Mouse (Mus musculus) heart, embryonic 10.5 days (tissue): ENCODE results near the gene Cdon. TPM values are rescaled to one million over a fixed set of nuclear protein-coding genes. Genes with fewer than 3 reads are reported as not detected.

ENCODE experiments used
- DNase-seq: peaks from one replicate; pipeline ENCODE4 v3.0.0-alpha.2; 2017; ENCODE audit warnings: low spot score
- H3K27ac ChIP-seq: fragments of 300-500 bp; sonication (generic); 2 replicates; pipeline ENCODE4 v1.5.1; 2016; ENCODE audit warnings: mild to moderate bottlenecking
- H3K27me3 ChIP-seq: fragments of 300-500 bp; sonication (generic); 2 replicates; pipeline ENCODE4 v1.6.1; 2016; ENCODE audit warnings: mild to moderate bottlenecking; ENCODE audit not compliant: poor library complexity, insufficient read depth, severe bottlenecking
- H3K36me3 ChIP-seq: fragments of 300-500 bp; sonication (generic); 2 replicates; pipeline ENCODE4 v1.6.1; 2016; ENCODE audit warnings: mild to moderate bottlenecking, moderate library complexity
- H3K4me1 ChIP-seq: fragments of 300-500 bp; sonication (generic); 2 replicates; pipeline ENCODE4 v1.6.1; 2016; ENCODE audit warnings: mild to moderate bottlenecking
- H3K4me3 ChIP-seq: fragments of 300-500 bp; sonication (generic); 2 replicates; pipeline ENCODE4 v1.5.1; 2016; ENCODE audit warnings: mild to moderate bottlenecking, moderate library complexity
- H3K9me3 ChIP-seq: fragments of 300-500 bp; sonication (generic); 2 replicates; pipeline ENCODE4 v1.6.1; 2016; ENCODE audit warnings: mild to moderate bottlenecking, moderate library complexity
- WGBS: fragments of 180-500 bp; shearing (Covaris S2); methylation state at CpG from one replicate; pipeline ENCODE4 v1.1.7; 2016; 5-methylcytosine and 5-hydroxymethylcytosine counted together
- polyA plus RNA-seq: library from polyadenylated mRNA; unstranded; fragments of >200 nt; fragmentation: Nextera tagmentation; extraction: Ambion mirVana; gene quantifications from 2 replicates; pipeline ENCODE4 v1.2.1, GENCODE M21; 2016

Cdon gene
- polyA plus RNA-seq = 4.0 and 6.2 TPM in 2 replicates

DNA sequence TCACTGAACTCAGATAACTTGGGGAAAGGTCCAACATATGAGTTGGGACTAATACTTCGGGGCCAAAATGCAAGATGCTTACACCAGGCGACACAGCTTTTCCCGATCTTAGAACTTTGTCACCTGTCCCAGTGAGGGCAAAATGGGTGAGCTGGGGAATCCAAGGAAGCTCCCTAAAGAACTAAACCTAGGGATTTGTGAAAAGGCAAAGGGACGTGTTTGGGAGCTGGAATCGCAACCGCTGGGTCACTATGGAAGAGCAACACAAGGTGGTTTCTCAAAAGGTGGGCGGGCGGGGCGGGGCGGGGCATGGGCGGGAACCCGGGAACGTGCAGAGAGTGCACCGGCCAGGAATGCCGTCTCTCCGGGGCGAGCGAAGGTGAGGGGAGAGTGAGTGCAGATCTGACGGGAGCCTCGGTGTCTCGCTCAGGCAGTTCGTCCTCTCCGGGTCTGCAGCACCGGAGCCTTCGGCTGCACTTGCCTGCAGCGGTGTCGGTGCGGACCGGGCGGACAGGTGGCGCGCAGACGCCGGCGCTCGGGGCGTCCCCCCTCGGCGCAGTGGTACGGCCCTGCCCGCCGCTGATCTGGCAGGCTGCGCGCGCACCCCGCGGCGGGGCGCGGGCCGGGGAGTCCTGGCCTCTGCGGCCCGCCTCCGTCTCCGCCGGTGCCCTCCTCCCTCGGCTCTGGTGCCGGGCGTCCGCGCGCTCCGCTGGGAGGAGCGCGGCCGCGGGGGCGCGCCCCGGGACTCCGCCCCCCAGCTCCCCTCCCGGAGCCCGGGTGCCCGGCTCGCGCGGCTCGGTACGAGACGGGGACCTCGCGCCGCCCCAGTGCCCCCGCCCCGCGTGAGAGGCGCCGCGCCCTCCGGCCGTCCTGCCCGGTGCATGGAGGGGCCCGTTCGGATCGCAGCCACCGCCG, at the start of gene Cdon:
Gene Cdon, plus strand, starts transcription at position 324 of the 915 bp plus-strand sequence.
- no peaks in the 10 kb centered on the region for H3K9me3 ChIP-seq
- H3K27me3 ChIP-seq = no peaks in the 10 kb centered on the region
- peak within 1 kb of the TSS; percentile 94 for H3K4me3 ChIP-seq
- H3K36me3 ChIP-seq = no peaks in the 10 kb centered on the region
- WGBS = under 1% methylated on average over 92 of the region's 97 CpGs
- peak; percentile 93 for DNase-seq
- peak within 1 kb of the TSS; percentile 99 for H3K27ac ChIP-seq
- H3K4me1 ChIP-seq = peaks cover 23% of the 10 kb centered on the region

DNA sequence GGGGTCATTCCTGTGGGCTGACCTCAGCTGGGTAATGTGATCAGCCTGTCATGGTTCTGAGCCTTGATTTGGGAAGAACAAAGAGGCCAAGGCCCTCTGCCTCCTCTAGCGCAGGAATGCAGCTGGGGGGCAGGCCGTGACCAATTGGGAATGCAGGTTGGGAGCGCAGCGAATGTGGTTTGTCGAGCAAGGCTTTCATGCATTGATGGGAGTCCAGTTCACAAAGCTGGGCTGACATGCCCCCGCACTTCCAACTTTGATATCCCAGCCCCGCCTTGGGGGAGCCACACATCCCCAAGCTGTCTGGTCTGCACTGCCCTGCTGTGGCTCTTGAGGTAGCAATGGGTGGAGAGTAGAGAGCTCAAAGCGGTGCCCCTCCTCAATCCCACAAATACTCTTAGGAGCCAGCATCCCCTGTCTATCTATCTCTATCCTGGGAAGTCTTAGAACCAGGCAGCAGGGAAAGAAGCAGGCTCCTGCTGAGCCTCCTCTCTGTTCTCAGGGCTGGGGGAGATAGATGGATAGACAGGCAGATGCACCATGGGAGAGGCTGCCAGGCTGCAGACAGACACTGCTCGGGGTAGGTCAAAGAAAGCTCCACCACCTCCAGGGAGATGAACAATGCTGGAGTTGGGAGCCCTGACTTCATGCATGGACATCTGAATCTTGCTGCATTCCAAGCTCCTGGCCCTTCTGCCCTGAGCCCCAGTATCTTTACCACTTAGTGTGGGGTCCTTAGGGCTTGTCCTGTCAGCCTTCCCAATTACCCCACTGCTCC, 48.4 kb upstream of the Cdon start:
- no peaks in the 10 kb centered on the region for H3K36me3 ChIP-seq
- H3K27me3 ChIP-seq = 0 out of 2 replicates have a peak, but pooled peaks cover 7% of the 10 kb centered on the region
- H3K9me3 ChIP-seq = no peaks in the 10 kb centered on the region
- peaks cover 20% of the 10 kb centered on the region for H3K4me1 ChIP-seq
- no peak overlapping the region for H3K4me3 ChIP-seq
- peak; percentile 71 for DNase-seq
- WGBS = 26% methylated on average over 9 of the region's 9 CpGs
- 0 out of 2 replicates have a peak overlapping the region, but pooled peaks have one; percentile 3 for H3K27ac ChIP-seq

DNA sequence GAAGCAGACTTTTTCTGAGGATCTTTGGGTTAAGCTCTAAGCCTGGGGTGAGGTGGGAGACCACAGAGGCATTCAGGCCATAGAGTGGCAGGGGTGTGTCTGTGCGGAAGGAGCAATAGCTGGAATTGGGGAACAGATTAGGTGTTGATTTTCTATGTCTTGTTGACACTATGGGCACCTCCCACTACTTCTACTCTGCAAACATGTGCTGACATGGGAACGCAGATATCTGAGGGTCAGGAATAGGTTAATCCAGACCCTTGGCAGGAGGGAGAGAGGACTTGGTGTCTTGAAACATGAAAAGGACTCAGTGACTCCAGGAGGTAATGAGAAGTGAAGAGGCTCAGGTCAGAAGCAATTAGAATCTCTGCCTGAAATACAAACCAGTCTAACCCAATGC, 43.0 kb upstream of the Cdon start:
- Histone ChIP-seq H3K9me3 (no peaks in the 10 kb centered on the region), H3K27ac (no peak overlapping the region; the same call in 1 of the 2 replicates), H3K36me3 (no peaks in the 10 kb centered on the region), H3K27me3 (no peaks in the 10 kb centered on the region), H3K4me1 (peaks cover 20% of the 10 kb centered on the region; the same call in 1 of the 2 replicates), H3K4me3 (no peak overlapping the region)
- DNase-seq = peak; percentile 56
- WGBS = 32% methylated on average over 2 of the region's 2 CpGs

DNA sequence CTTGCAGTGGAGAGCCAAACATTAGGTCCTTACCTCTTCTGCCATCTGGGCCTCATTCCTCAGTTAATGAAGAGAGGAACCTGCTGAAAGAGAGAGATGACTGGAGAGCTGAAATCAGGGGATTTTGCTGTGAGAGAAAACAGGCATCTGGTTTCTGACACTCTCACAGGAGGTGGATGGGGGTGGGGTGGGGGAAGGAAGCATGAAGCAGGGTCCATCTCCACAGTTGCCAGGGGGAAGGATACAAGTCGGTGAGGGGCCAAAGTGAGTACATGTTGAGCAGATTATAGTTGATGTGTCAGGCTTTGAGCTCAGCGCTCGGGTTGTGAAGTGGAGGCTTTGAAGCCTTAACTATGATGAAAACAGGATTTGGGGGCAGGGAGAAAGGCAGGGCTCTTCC, 41.9 kb upstream of the Cdon start:
- Histone ChIP-seq H3K36me3 (no peaks in the 10 kb centered on the region), H3K27me3 (no peaks in the 10 kb centered on the region), H3K27ac (no peak overlapping the region), H3K9me3 (no peaks in the 10 kb centered on the region), H3K4me1 (peaks cover 18% of the 10 kb centered on the region; the same call in 1 of the 2 replicates), H3K4me3 (no peak overlapping the region)
- DNase-seq = peak; percentile 70
- WGBS = 34% methylated on average over 3 of the region's 3 CpGs

DNA sequence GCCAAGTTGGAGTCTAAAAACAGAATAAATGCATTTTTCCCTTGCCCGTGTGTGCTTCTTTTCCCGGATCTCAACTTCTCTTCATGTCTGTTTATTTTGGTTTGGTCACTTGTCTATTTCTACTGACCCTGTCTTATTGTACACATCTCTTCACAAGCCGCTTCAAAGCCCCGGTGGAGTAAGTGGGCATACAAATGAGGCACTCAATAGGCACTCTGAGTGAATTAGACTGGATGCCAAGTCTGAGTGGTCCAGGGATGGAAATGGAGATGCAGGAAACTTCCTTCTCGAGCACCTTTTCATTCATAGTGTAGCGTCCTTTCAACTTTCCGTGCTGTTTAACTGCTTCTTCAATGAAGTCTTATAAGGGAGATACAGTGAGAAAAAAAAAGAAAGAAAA, 21.0 kb upstream of the Cdon start:
- WGBS = 70% methylated on average over 7 of the region's 7 CpGs
- Histone ChIP-seq H3K4me1 (peaks cover 12% of the 10 kb centered on the region), H3K9me3 (no peaks in the 10 kb centered on the region), H3K4me3 (no peak overlapping the region), H3K36me3 (no peaks in the 10 kb centered on the region), H3K27me3 (peaks cover 25% of the 10 kb centered on the region), H3K27ac (no peak overlapping the region)
- DNase-seq = no peak

DNA sequence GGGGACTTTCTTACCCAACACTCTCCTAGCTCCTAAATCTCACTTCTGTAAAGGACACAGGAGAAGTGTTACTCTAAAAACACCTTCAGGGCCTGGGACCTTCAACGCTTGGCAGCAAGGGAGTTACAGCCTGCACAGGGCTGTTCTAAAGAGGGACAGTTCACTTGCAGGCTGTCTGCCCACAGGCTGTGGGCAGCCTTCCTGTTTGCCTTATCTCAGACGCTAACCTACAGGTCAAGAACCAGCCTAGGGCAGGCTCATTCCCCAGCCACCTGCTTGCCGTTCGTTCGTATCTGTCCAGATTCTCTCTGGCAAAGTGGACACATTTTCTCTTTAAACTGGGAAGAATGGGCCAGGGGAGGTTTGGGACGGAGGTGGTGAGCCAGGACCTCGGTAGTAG, 20.5 kb upstream of the Cdon start:
- H3K36me3 ChIP-seq = no peaks in the 10 kb centered on the region
- no peak for DNase-seq
- H3K27ac ChIP-seq = no peak overlapping the region
- peaks cover 25% of the 10 kb centered on the region for H3K27me3 ChIP-seq
- peaks cover 17% of the 10 kb centered on the region for H3K4me1 ChIP-seq
- H3K9me3 ChIP-seq = no peaks in the 10 kb centered on the region
- 4% methylated on average over 7 of the region's 7 CpGs for WGBS
- peak overlapping the region; percentile 33; the same call in 1 of the 2 replicates for H3K4me3 ChIP-seq

DNA sequence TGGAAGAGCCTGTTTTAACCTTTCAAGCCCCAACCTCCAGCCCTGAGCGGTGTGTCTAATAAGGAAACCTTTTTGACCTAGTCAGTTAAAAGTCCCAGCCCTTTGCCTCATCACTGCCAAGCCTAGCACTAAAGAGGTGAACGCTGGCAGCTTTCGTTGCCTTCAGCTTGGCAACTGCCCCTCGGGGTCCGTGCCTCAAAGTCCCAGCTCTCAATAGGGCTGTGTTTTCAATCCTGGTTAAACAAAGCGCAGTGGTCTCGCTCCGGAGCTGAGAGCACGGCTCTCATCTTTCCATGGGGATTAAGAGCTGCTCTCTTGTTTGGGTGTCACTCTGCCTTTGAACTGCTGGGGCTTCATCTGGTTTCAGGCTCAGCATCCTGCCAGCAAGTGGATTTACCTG, 20.1 kb upstream of the Cdon start:
- H3K27me3 ChIP-seq = peaks cover 25% of the 10 kb centered on the region
- H3K4me1 ChIP-seq = peaks cover 22% of the 10 kb centered on the region
- no peaks in the 10 kb centered on the region for H3K9me3 ChIP-seq
- no peak for DNase-seq
- WGBS = 4% methylated on average over 9 of the region's 9 CpGs
- H3K36me3 ChIP-seq = no peaks in the 10 kb centered on the region
- peak overlapping the region; percentile 33; the same call in 1 of the 2 replicates for H3K4me3 ChIP-seq
- no peak overlapping the region for H3K27ac ChIP-seq

DNA sequence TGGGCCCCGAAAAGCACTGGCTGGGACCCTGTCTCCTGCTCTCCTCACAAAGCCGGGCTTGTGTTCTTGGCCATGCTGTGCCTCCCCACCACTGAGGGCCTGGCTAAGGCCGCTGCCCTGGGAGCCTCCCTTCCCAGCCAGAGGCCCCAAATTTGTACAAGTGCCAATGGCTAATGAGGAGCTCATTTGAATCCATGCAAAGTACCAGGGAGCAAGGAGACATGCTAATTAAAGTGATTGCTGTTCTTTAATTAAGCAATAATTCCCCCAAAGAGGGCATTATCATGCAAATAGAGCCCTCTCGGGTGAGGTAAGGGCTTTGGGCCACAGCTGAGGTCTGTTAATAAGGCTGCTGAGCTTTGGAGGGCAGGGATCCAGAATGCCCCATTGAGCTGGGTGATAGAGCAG, 18.3 kb upstream of the Cdon start:
- DNase-seq = no peak
- Histone ChIP-seq H3K9me3 (no peaks in the 10 kb centered on the region), H3K27ac (no peak overlapping the region), H3K4me3 (no peak overlapping the region), H3K27me3 (peaks cover 25% of the 10 kb centered on the region), H3K36me3 (no peaks in the 10 kb centered on the region), H3K4me1 (peaks cover 22% of the 10 kb centered on the region)
- WGBS = 66% methylated on average over 4 of the region's 4 CpGs

DNA sequence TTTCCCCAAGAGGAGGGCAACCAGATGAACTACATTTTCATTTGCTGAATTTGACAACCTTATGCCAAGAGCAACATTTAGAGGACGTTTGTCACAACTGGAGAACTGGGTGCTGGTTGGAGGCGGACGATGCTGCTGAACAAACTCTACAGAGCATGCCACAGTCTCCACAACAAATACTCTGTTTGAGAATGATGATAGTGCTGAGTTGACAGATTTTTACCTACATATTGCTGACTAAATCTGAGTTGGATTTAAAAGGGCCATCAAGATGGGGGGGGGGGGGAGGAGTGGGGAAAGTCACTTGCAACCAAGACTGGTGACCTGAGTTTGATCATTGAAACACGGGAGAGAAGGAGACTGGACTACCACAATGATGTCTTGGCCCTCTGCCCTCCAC, 17.4 kb upstream of the Cdon start:
- no peak overlapping the region for H3K27ac ChIP-seq
- H3K27me3 ChIP-seq = peaks cover 25% of the 10 kb centered on the region
- no peaks in the 10 kb centered on the region for H3K9me3 ChIP-seq
- DNase-seq = no peak
- 68% methylated on average over 4 of the region's 4 CpGs for WGBS
- H3K4me1 ChIP-seq = peaks cover 22% of the 10 kb centered on the region
- no peak overlapping the region for H3K4me3 ChIP-seq
- no peaks in the 10 kb centered on the region for H3K36me3 ChIP-seq

DNA sequence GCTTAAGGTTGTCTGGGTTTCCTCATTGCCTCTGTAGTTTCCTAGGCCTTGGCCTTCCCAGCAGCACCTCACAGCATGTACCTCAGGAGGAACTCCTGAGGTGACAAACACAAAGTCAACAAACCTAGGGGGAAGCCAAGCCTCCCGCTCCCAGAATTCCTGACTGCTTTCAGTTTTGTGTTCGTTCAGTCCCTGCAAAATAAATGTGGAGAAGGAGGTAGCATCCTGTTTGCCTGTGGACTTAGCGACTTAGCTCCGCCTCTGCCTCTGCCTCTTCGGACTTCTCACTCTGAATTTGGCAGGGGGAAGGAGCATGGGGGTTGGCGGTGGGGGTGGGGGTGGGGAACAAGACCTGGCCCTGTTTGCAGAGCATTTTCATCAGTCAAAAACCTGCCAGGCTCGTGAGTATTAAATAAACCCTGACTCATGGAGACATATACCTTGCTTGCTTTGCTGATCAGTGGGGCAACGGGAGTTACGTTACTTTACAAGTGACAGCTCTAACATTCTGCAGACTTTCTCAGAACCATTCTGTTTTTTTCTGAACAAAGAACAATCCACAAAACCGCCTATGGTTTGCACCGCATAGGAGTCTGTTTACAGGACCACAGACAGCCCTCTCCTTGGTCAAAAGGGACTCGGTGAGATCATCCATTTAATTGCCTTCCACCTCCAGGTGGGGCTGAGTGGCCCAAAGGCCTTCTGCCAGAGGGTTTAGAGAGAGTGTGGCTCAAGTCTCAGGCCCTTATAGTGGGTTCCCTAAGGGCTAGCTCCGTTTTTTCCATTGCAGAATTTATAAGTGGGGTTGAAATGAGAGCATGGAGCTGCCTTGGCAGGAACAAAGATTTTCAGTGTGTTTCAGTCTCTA, 15.7 kb upstream of the Cdon start:
- peaks cover 25% of the 10 kb centered on the region for H3K4me1 ChIP-seq
- peak overlapping the region; percentile 35; the same call in 1 of the 2 replicates for H3K4me3 ChIP-seq
- H3K27me3 ChIP-seq = peaks cover 30% of the 10 kb centered on the region
- DNase-seq = no peak
- H3K9me3 ChIP-seq = no peaks in the 10 kb centered on the region
- H3K27ac ChIP-seq = peak overlapping the region; percentile 52
- H3K36me3 ChIP-seq = no peaks in the 10 kb centered on the region
- WGBS = 13% methylated on average over 13 of the region's 13 CpGs

DNA sequence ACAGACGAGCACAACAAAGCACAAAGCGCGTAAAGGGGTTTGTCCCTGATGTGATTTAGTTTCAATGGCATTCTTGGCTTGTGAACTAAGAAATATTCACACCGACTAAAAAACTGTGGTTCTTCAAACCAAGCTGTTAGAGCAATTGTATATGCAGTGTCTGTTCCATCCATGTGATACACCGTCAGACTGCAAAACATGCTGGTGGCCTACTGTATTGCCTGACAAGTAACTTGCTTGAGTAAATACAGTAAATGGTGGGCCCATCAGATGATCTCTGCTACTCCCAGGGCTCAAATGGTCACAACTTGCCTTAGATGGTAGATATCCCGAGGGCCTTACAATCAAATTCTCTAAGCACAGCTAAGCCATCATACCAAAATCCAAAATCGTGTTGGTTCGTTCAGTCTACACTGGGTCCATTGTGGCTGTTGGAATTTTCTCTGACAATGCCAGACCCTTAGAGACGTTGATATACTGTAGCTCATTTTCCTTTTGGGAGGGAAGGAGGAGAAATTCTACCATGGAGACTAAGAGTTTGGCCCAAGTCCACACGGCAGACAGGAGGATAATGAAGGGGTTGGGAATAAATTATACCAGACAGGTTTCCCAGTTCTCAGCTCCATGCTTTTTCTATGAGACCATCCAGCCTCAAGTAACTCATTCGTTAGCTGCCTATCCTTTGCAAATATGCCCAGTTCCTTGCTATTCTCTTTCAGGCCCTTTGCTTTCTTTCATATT, 9.5 kb upstream of the Cdon start:
- WGBS = 81% methylated on average over 11 of the region's 11 CpGs
- H3K27ac ChIP-seq = no peak overlapping the region

DNA sequence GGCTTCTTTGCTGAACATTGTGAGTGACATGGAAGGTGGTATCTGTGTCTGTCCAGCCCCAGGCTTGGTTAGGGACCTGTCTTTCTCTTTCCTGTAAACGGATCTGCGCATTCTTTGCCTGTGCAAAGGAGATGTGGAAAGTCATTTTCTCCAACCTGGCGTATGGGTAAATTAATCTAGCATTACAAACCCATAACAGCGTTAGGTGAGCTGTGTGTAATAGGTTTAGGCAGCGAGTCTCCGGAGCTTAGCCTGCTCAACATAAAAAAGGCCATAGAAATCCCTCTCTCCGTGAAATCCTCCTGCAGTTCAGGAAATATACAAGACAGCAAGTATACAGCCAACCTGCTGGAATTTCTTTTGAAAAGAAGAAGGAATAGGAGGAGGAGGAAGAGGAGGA, 9.0 kb upstream of the Cdon start:
- 80% methylated on average over 7 of the region's 7 CpGs for WGBS
- Histone ChIP-seq H3K27ac (no peak overlapping the region), H3K4me1 (0 out of 2 replicates have a peak, but pooled peaks cover 5% of the 10 kb centered on the region), H3K27me3 (peaks cover 4% of the 10 kb centered on the region), H3K36me3 (no peaks in the 10 kb centered on the region), H3K4me3 (no peak overlapping the region), H3K9me3 (no peaks in the 10 kb centered on the region)
- DNase-seq = no peak

More for the DNA sequence above, 9.5 kb upstream of the Cdon start:
- H3K4me3 ChIP-seq = no peak overlapping the region
- no peaks in the 10 kb centered on the region for H3K9me3 ChIP-seq
- H3K4me1 ChIP-seq = 0 out of 2 replicates have a peak, but pooled peaks cover 5% of the 10 kb centered on the region
- peaks cover 4% of the 10 kb centered on the region for H3K27me3 ChIP-seq
- DNase-seq = no peak
- H3K36me3 ChIP-seq = no peaks in the 10 kb centered on the region
